Mouse (Mus musculus) liver, postnatal 0 days (tissue): ENCODE data around the gene Fam13a.

Experiments used
- CTCF ChIP-seq: sonication (generic); IDR thresholded peaks from 2 replicates; pipeline ENCODE4 v1.5.1; 2016; ENCODE audit warnings: antibody characterized with exemption, low read depth
- EP300 ChIP-seq: IDR thresholded peaks from 2 replicates; pipeline ENCODE4 v1.6.1; 2016; ENCODE audit warnings: antibody characterized with exemption, low read depth, mild to moderate bottlenecking

DNA sequence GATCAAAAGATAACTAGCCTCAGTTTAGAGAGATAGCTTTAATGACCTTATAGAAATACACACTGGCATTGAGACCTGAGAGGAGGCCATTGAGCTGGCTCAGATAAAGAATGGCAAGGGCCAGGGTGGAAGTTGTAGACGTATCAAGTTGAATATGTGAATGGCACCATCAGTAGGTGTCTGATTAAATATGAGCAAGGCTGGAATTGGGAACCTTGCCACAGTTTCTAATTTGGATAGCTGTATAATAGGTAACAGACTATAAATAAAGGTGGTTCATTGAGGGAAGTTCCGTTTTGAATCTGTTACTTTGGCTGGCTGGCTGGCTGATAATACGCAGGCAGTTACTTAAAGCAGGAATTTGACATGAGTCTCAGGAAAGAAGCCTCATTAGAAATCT is 127.7 kb downstream of the Fam13a start:
- TF ChIP-seq EP300 (no peak), CTCF (no peak)
